Mouse (Mus musculus): ENCODE data around the gene 1700109H08Rik. TPM values are rescaled to one million over a fixed set of nuclear protein-coding genes. Genes with fewer than 3 reads are reported as not detected.
"Not testable (repeated sequence)": the region's sequence is repeated elsewhere in the genome, so short reads cannot be mapped to it uniquely, and the experiment has no call there.

The 1700109H08Rik gene
- total RNA-seq (2021): 2.6 and 3.0 TPM in 2 replicates
- long read RNA-seq, experiment 1: 0 reads
- long read RNA-seq, experiment 2: 0 reads

DNA sequence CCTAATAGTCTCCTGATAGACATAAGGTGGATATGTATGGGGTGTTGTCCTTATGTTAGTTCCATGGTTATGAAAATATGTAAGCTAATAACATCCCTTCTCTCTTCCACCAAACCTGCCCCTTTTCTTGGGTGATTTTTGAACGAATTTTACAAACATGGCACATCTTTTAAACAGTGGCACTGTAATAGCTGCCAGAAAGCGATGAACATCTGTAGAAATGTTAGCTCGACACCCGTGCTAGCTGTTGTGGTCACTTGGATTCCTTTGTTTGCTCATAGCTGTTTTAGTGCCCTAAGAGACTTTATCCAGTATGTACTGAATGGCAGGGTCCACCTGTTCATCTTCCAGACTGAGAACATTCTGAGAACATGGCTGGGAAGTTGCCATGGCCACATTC is at the start of gene 1700109H08Rik:
Gene 1700109H08Rik (plus strand): TSS at position 301 of the 400 bp plus-strand sequence.
- DNase-seq: no peak

DNA sequence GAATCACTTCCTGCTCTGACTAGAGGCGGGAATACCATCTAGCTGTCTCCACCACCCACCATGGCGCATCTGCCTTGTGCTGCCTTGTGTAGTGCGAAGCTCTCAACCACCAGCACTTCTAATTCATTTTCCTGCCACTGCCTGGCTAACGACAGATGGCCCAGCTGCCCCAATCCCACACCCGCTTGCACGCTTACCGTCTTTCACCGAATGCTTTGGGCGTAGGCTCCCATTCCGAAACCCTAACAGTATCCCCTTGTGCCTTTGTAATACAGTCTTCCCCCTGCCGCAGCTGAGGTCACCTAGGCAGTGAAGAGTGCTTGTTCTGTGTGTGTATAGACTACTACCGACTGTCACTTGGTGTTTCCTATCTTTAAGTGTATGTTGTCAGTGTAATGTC is 49.6 kb upstream of the 1700109H08Rik start:
- no peak for DNase-seq

DNA sequence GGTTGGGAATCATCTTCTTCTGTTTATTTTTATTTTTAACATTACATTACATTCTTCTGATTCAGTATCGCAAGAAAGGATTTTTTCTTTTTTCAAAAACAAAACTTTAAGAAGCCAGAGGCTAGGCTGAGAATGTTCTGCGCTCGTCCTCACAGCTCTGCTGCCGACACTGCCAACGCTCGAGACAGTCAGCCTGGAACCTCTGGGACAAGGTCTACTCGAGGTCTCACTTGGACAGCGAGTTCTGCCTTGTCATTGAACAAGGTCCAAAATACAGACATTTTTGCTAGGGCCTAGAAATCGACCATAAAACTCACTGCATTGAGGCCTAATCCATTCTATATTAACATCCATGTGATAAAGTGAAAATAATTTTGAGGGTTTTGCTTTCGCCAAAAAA is 48.5 kb upstream of the 1700109H08Rik start:
- peak; percentile 52 for DNase-seq

DNA sequence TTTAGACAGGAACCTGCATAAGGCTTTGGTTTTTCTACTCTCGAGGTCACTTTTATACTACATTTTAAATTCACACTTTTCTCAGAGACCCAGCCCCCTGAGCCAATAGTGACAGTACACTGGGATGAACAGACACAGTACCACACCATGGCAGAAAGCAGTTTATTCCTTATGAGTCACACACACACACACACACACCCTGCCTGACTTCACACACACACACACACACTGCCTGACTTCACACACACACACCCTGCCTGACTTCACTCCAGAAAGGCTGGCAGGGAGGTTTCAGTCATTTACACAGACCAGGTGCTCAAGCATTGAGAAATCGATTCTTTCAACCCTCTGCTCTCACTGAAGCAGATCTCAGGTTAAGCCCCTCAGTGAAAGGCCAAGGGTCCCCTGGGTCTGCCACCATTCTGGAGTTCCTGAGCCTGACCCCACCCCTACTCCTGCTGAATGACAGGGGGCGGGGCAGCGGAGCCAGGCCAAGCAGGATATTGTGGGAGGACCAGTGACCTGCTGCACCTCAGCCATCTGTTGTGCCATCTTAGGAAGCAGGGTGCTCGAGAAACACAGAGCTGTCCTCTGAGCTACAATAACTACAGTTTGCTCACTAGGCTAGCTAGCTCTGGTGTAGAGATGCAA is 44.2 kb upstream of the 1700109H08Rik start:
- no peak for DNase-seq

DNA sequence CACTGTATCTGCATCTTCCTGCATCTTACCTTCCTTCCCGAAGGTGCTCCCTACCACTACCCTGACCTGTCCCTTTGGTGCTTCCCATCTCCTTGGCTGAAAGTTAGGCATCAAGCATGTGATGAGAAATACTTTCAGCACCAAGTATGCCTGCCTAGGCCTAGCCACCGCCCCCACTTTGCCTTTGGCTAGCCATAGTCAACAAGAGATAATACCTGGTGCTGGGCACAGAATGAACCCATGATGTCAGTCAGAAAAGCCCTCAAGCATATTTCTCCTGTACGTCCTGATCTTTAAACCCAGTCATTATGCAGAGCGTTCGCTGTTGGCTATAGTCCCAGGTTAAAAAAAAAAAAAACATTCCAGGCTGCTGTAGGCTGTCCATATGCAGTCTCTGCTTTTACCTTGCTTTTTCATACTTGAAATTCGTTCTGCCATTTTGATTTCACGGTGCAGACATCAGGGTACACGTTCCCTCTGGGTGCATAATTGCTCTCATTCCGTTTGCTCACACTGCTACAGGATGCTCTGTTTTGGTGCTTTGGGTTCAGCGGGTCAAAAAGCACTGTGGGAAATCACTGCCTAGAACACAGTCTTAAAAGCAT is 41.7 kb upstream of the 1700109H08Rik start:
- DNase-seq: no peak

DNA sequence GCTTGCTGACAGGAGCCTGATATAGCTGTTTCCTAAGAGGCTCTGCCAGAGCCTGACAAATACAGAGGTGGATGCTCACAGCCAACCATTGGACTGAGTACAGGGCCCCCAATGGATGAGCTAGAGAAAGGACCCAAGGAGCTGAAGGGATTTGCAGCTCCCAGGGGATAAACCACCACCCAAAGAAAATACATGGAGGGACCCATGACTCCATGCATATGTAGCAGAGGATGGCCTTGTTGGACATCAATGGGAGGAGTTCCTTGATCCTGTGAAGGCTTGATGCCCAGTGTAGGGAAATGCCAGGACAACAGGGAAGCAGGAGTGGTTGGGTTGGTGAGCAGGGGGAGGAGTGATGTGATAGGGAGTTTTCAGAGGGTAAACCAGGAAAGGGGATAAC is 39.3 kb upstream of the 1700109H08Rik start:
- not testable (repeated sequence) for DNase-seq

DNA sequence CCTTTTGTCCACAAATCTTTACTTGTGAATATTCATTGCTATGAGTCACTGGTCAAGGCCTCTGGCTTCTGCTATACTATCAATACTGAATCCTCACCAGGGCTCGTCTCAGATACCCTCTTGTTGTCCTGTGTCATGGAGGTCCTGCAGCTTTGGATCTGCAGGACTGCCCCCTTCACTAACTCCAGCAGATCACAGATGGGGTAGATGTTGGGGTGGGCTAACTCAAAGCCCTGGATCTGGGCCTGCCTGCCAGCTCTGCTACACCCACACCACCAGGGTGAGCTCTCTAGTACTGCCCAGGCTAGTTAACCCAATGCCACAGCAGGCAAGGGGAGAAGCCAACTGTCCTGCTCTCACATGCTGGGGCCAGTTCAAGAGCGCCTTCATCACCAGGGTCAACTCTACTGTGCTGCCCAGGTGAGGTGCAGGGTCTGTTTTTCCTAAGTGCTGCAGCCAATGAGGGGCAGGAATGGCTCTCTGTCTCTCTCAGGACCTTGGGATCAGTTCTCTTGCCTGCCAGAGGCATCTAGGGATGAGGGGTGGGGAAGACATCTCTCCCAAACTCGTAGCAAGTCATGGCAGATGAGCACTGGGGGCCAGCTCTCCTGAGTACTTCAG is 34.7 kb upstream of the 1700109H08Rik start:
- no peak for DNase-seq

DNA sequence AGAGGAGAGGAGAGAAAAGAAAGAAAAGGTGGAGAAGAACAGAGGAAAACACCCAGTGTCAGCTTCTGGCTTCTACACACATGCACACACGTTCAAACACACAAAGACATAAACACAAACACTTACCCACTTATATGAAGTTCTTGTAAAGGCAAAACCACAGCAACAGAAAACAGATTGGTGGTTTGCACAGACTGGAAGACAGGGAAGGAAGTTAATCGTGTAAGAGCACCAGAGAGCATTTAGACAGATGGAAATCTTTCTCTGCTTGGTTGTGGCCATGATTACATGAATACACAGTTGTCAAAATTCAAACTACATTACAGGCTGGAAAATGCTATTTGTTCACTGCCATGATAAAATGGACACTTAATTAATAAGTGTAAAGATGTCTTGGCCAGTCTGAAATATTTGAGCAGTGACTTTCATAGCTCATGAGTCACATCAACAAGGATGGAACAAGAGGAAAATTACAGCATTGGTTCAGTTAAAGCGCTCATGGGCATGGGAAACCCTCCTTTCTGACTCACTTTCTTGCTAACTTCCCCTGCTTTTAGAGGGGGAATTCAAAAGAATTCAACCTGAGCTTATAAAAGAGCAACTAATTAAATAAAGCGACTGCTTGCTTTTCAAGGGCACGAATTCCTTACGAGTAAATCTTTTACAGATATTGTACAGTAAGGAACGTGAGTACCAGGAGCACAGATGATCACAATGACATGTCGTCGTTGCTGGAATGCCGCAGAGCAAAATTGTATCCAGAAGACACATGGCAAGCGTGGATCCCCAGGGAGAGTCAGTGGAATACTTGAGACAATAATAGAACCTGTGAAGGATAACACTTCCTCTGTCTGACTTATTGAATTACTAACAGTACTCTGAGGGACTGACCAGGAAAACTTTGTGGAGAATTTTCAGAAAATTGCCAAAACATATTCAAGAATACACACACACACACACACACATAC is 32.6 kb upstream of the 1700109H08Rik start:
- no peak for DNase-seq

DNA sequence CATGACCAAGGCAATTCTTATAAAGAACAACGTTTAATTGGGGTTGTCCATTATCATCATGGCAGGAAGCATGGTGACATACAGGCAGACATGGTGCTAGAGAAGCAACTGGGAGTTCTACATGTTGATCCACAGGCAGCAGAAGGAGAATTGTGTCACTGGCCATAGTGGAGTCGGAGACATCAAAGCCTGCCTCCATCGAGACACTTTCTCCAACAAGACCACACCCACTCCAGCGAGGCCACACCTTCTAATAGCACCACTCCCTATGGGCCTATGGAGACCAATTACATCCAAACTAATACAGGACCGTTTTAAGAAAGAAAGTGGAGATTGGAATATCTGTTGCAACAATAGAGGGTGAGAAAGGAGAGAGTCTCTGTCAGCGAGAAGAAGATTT is 29.5 kb upstream of the 1700109H08Rik start:
- DNase-seq: no peak

DNA sequence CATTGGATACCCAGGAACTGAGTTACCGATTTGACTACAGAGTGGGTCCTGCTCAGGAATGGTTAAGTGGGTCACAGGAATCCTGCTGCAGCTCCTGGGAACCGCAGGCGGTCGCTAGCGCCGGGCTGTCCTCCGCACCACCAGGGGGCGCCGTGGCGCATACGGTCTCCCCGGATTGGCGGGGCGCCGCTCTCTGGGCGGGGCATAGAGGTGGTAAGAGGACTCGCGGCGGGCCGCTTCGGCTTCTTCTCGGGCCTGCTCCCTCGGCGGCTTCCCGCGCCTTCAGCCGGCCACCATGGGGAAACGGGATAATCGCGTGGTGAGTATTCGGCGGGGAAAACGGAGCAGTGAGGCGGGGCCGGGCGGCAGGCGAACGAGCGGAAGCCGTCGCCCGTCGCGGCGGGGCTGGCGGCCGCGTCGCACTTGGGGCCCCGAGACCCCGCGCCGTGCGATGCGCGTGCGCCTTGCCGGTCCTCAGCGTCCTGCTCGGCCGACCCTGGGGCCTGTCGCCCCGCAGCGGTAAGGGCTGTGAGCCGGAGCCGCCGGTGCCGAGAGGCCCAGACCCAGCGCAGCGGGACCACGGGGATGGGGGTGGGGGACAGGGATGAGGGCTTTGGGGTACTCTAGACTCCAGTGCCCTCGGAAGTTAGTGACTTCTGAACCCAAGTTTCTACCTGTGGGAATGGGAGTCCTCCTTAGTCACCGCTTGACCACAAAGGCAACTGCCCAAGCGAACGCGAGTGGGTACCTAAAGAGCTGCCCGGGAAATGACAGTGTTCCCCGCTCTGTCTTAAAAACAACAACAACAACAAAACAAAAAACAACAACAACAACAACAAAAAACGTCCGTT is 27.5 kb upstream of the 1700109H08Rik start, which contains the start of gene Fam133b:
Gene Fam133b (plus strand): TSS at position 205 of the 851 bp plus-strand sequence.
- peak; percentile 99 for DNase-seq

DNA sequence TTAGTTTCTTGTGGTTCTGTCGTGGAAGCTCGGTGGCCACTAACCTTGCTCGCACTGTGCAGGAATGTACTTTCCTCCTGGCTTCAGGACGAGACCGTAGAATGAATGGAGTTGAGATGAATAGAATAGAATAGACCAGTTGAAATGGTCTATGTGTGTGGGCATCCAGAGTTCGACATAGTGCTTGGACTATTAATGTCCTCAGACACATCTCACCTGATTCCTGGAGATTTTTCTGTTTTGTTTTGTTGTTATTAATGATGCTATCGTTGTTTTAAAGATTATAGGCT is 26.9 kb upstream of the 1700109H08Rik start:
- no peak for DNase-seq

DNA sequence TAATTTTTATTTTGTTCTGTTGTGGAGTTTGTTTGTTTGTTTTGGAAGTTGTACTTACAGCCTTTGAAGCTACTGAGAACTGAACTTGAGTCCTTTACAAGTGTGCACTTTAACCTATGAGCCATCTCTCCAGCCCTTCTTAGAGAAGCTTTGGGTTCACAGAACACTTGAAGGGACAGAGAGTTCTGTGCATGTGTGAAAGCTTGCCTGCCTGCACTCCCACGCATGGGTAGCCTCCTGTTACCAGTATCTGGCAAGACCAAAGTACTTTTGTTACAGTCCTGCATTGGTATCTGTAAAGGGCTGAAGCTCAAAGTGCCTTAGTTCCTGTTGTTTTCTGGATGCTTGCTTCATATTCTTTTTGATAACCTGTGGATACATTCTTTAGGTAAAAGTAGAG is 25.1 kb upstream of the 1700109H08Rik start:
- DNase-seq: no peak

DNA sequence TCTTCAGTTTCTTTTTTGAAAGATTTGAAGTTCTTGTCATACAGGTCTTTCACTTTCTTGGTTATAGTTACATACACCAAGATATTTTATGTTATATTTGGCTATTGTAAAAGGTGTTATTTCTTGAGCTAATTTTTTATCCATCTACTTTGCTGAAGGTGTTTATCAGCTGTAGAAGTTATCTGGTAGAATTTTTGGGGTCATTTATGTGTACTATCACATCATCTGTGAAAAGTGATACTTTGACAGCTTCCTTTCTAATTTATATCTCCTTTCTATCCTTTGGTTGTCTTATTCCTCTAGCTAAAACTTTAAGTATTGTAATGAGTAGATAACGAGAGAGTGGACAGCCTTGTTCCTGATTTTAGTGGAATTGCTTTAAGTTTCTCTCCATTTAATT is 19.9 kb upstream of the 1700109H08Rik start:
- no peak for DNase-seq

DNA sequence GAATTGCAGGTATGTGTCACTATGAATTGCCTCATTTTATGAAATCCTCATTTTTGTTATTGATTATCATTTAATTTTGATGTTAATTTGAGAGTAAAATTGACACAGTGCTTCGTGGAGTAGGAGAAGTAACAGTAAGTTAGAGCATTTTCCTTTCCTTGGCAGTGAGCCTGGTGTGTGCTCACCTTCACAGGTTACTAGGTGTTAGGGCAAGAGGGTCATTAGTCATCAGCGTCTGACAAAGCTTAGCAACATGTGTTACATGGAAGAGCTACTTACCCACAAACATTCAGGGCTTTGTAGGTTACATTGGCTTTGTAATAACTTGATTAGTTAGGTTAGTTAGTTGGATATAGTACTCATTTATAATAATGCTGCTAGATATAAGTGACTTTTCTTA is 17.2 kb upstream of the 1700109H08Rik start:
- no peak for DNase-seq

DNA sequence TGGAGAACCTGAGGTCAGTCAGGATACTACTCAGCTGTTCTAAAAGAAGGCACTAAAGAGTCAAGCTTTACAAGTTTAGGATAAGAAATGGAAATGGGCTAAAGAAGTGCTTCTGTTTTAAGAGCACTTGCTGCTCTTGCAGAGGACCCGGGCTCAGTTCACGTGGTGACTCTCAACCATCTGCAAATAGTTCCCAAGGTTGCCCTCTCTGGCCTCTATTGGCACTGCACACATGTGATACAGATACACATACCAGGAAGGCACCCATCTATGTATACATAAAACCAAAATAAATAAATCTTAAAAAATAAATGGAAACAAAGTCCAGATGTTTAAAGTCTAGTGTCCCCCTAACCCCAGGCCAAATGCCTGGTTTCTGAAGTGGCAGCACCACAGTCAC is 3.5 kb downstream of the 1700109H08Rik start:
- DNase-seq: no peak

DNA sequence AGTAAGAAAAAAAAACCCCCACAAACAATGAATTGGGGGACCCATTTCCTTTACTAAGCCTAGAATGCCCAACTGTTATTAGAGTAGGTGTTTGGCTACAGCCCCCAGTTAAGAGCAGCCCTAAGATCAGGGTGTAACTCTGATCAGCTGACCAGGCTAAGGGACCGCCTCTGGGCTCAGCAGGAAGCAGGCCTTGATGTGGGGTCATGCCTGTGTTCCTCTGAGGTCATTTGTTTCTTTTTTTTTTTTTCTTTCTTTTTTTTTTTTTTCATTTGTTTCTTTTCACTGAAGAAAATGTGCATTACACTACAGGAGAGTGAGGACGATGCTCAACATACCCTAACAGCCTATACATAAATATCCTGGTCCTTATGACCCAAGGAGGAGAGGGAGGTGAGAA is 6.6 kb downstream of the 1700109H08Rik start:
- DNase-seq: no peak

DNA sequence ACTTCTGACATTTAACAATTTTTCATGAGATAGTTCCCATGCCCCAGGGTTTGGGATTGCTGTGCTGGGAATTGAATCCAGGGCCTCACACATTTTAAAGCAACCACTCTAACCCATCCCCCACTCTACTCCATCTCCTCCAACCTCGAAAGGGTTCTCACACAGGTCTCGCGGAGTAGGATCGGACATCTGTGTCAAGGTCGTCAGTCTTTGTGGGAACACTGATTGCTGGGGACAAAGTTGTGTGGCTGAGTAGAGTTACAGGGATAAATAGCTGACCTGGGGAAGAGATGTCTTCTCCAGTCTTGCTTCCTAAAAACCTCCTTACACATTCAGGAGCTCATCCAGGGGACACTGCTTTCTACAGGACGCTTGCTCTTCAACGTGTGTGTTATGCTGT is 7.7 kb downstream of the 1700109H08Rik start:
- DNase-seq: no peak

DNA sequence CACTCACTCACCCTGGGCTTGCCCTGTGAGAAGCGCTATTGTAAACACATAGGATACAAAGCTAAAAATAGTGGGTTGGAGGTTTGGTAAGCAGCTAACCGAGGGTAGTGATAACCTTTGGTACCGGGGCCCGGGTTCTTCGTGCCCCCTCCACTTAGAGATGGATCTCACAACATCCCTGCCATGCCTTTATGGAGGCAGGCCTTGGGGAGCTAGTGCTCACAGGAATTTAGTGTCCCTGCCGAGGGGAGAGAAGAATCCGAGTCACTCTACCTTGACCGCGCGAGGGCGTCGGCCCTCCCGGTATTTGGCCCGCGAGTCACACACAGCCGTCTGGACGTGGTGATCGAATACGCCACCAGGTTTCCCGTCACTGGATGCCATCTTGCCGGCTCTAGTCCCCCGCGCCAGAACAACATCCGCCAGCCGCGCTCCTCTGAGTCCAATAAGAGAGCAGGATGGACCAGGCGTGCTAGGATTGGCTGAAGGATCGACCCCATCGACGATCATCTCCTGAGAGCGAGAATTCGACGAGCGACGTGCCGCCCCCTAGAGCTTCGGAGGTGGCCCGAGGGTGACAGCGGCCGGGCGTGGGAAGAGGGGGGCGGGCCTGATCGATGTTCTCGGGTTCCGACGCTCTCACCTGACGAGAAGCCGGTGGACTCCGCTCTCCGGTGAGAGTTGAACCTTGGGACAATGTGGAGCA is 24.5 kb downstream of the 1700109H08Rik start, which contains the start of gene Pex1:
Gene Pex1 (plus strand): TSS at position 374 of the 706 bp plus-strand sequence.
- DNase-seq: peak; percentile 97

DNA sequence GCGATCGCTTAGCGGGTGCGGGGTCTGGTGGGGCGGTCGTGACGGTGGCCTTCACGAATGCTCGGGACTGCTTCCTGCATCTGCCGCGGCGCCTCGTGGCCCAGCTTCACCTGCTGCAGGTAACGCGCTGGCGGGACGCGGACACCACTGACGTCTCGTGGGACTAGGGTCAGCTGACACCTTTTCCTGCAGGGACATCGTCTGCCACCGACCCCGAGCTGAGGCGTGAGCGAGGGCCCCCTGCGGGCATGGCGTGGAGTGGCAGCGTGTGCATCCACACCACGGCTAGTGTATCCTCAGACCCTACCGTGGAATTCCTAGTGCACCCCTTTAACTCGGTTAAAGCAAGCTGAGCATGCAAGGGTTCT is 25.0 kb downstream of the 1700109H08Rik start, which contains the start of gene Rbm48:
Gene Rbm48 (minus strand): TSS at position 187 of the 368 bp plus-strand sequence.
- DNase-seq: peak; percentile 91

DNA sequence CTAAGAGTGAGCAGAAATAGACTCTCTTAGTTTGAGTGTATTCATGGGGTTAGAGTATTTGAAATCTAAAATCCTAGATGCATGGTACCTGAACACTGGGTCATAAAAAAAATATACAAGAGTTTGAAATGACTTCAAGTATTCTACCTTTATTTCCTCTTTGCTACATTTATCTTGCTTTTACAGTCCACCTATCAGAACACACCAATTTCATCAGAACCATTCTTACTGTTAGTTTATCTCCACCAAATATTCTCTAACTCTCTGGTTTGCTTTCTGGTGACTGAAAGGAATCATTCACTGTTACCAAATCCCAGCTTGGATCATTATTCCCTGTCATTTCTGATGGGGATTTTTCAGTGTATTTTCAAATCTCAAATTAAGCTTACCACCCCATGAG is 25.8 kb downstream of the 1700109H08Rik start:
- DNase-seq: no peak

DNA sequence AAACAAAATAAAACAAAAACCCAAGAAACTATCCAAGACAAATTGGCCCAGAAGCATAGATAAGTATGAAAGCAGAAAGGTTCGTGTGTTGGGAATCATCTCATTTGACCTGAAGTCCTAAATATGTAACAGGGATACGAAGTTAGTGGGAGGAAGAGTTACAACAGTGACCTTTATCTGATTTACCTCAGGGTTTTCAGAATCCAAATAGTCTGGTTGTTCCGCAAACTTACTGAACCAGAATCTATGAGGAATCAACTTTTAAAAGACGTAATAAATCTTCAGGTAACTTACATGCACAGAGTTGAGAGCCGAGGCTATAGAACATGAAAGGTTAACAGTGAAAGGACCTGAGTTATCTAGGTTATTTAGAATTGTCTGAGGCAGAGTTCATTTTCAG is 27.4 kb downstream of the 1700109H08Rik start:
- DNase-seq: no peak

Data from adrenal gland, postnatal 14 days (tissue).